Mouse (Mus musculus): ENCODE measurements around the gene Avpr1b. TPM values are rescaled to one million over a fixed set of nuclear protein-coding genes. Genes with fewer than 3 reads are reported as not detected.

Gene Avpr1b
- polyA plus RNA-seq, 1 experiment from 2014 or later: not detected

- POLR2A ChIA-PET: no interaction called here
- H3K27me3 ChIP-seq: no peaks in the 10 kb centered on the region
- CTCF ChIA-PET: no interaction called here
- DNase-seq (ENCODE audit: low read depth, low spot score) (no peak), ATAC-seq (no peak)
- TF ChIP-seq CTCF (IDR thresholded peaks at IDR 0.05): no peak
- in situ Hi-C loops (cut with MboI; ENCODE audit: low pct_unique_long_range_greater_than_20kb): no loop called here
These were observed 53.8 kb downstream of the Avpr1b start for GRCm38 (mm10) chr1:131652670-131653443.

GRCm38 (mm10) chr1:131655601-131656000 lies 56.6 kb downstream of the Avpr1b start:
- DNase-seq (ENCODE audit: low read depth, low spot score) (no peak), ATAC-seq (no peak)
- CTCF ChIA-PET: interaction anchor here (1.8 kb wide), 1 partner anchor 15 kb away, joined by 6 read pairs; no protein-coding TSS in a partner anchor
- H3K27me3 ChIP-seq: no peaks in the 10 kb centered on the region
- POLR2A ChIA-PET: no interaction called here
- no peak for TF ChIP-seq CTCF (IDR thresholded peaks at IDR 0.05)
- in situ Hi-C loops (cut with MboI; ENCODE audit: low pct_unique_long_range_greater_than_20kb): no loop called here

- TF ChIP-seq CTCF (IDR thresholded peaks at IDR 0.05): peak; percentile 96
- ChIA-PET POLR2A (no interaction called here), CTCF (interaction anchor here (0.6 to 1.8 kb wide), 7 partner anchors 15 to 327 kb away, joined by 3 to 8 read pairs (median 3); no protein-coding TSS in a partner anchor)
- peaks cover 10% of the 10 kb centered on the region for H3K27me3 ChIP-seq
- peak; percentile 49 for DNase-seq (ENCODE audit: low read depth, low spot score)
- peak; percentile 73 for ATAC-seq
- in situ Hi-C loops (cut with MboI; ENCODE audit: low pct_unique_long_range_greater_than_20kb): no loop called here
These were observed 58.9 kb downstream of the Avpr1b start for GRCm38 (mm10) chr1:131657945-131658354.

- CTCF ChIA-PET: interaction anchor here (1.2 to 1.6 kb wide), 4 partner anchors 13 to 73 kb away, joined by 3 to 8 read pairs (median 3); no protein-coding TSS in a partner anchor
- H3K27me3 ChIP-seq: peaks cover 10% of the 10 kb centered on the region
- POLR2A ChIA-PET: no interaction called here
- TF ChIP-seq CTCF (IDR thresholded peaks at IDR 0.05): no peak
- DNase-seq (ENCODE audit: low read depth, low spot score) (no peak), ATAC-seq (no peak)
- in situ Hi-C loops (cut with MboI; ENCODE audit: low pct_unique_long_range_greater_than_20kb): no loop called here
These were observed 60.6 kb downstream of the Avpr1b start for GRCm38 (mm10) chr1:131659512-131660085.

GRCm38 (mm10) chr1:131660266-131660665 lies 61.2 kb downstream of the Avpr1b start:
- ChIA-PET CTCF (no interaction called here), POLR2A (no interaction called here)
- no peak for DNase-seq (ENCODE audit: low read depth, low spot score)
- H3K27me3 ChIP-seq: peaks cover 10% of the 10 kb centered on the region
- no peak for ATAC-seq
- TF ChIP-seq CTCF (IDR thresholded peaks at IDR 0.05): no peak
- in situ Hi-C loops (cut with MboI; ENCODE audit: low pct_unique_long_range_greater_than_20kb): no loop called here

- POLR2A ChIA-PET: no interaction called here
- TF ChIP-seq CTCF (IDR thresholded peaks at IDR 0.05): no peak
- H3K27me3 ChIP-seq: peaks cover 13% of the 10 kb centered on the region
- DNase-seq (ENCODE audit: low read depth, low spot score) (no peak), ATAC-seq (no peak)
- in situ Hi-C loops (cut with MboI; ENCODE audit: low pct_unique_long_range_greater_than_20kb): no loop called here
- CTCF ChIA-PET: no interaction called here
These were observed 61.9 kb downstream of the Avpr1b start for GRCm38 (mm10) chr1:131660716-131661472.

Other genes with a start within 250 kb of the Avpr1b start
- 29.4 TPM for gene Srgap2, start 71.9 kb upstream of the Avpr1b start, polyA plus RNA-seq (2021)
- gene Fam72a, start 71.3 kb upstream of the Avpr1b start, polyA plus RNA-seq (2021): 2.3 TPM
- gene Ctse, start 39.1 kb downstream of the Avpr1b start, polyA plus RNA-seq (2021): not detected
- 0.82 TPM for gene Rab7b, start 89.5 kb downstream of the Avpr1b start, polyA plus RNA-seq (2021)
- gene Slc26a9, start 144.8 kb downstream of the Avpr1b start, polyA plus RNA-seq (2021): 0.01 TPM
- gene Pm20d1, start 198.1 kb downstream of the Avpr1b start, polyA plus RNA-seq (2021): not detected
- 25.8 TPM for gene Slc41a1, start 228.3 kb downstream of the Avpr1b start, polyA plus RNA-seq (2021)